19 mouse cellular contexts compared by ENCODE assay signal in genomic region chr6:52877176-52877575, GRCm38 (mm10).
A peak's percentile ranks its signal among the peaks of the same experiment; 100 is the strongest.
DNase-seq lines count a peak whose midpoint lies in the region; ATAC-seq and TF ChIP-seq lines count a peak whose summit lies in the region.
"Had no signal": no experiment of that assay in that cellular context is flagged by ENCODE, and none has a peak within 500 bp of the region (broad histone marks: within the 10 kb centered on the region; RNA-seq: fewer than 3 reads in every experiment).

No protein-coding gene starts in this region.

- H3K27me3 ChIP-seq in lung, postnatal 0 days (replicated peaks; ENCODE audit: insufficient read depth, low read length) = no peaks in the 10 kb centered on the region
- H3K27me3 ChIP-seq in splenic B cell, adult 2 months (ENCODE audit: control insufficient read depth, insufficient read depth, low read length, poor library complexity, severe bottlenecking) = no peaks in the 10 kb centered on the region
- no peaks in the 10 kb centered on the region for H3K27me3 ChIP-seq in midbrain, embryonic 10.5 days (ENCODE audit: low read depth, poor library complexity, severe bottlenecking)
- H3K27me3 ChIP-seq: embryonic facial prominence, embryonic 13.5 days; forebrain, embryonic 12.5 days; heart, embryonic 12.5 days; hindbrain, embryonic 15.5 days had no signal

- no peak overlapping the region for H3K4me3 ChIP-seq in lung, postnatal 0 days (ENCODE audit: low read depth, low read length)
- H3K4me3 ChIP-seq in lung, adult 2 months (replicated peaks; ENCODE audit: extremely low read depth, low read depth, low read length) = no peak overlapping the region
- H3K4me3 ChIP-seq in midbrain, embryonic 10.5 days = no peak overlapping the region
- H3K4me3 ChIP-seq: embryonic facial prominence, embryonic 13.5 days; forebrain, embryonic 12.5 days; heart, embryonic 12.5 days; hindbrain, embryonic 15.5 days had no signal

- WGBS in lung, postnatal 0 days = 21% methylated on average over 4 of the region's 4 CpGs
- 25% methylated on average over 4 of the region's 4 CpGs for WGBS in lung, adult 2 months
- 46% methylated on average over 4 of the region's 4 CpGs for WGBS in midbrain, embryonic 10.5 days

- H3K9ac ChIP-seq in lung, postnatal 0 days (replicated peaks; ENCODE audit: low read depth) = no peak overlapping the region
- H3K9ac ChIP-seq: embryonic facial prominence, embryonic 13.5 days; forebrain, embryonic 12.5 days; heart, embryonic 12.5 days; hindbrain, embryonic 15.5 days had no signal

- no peak for ATAC-seq in lung, postnatal 0 days

- TF ChIP-seq CTCF in lung, postnatal 0 days (IDR thresholded peaks at IDR 0.05) = no peak
- TF ChIP-seq CTCF in lung, adult 2 months (IDR thresholded peaks at IDR 0.05; ENCODE audit: insufficient read depth, low read length) = no peak

- H3K9me3 ChIP-seq in lung, postnatal 0 days (ENCODE audit: low read length) = no peaks in the 10 kb centered on the region
- 0 out of 2 replicates have a peak, but pooled peaks cover 3% of the 10 kb centered on the region for H3K9me3 ChIP-seq in midbrain, embryonic 10.5 days (replicated peaks)
- H3K9me3 ChIP-seq: G1E; hindbrain, embryonic 15.5 days had no signal

- no peaks in the 10 kb centered on the region for H3K4me1 ChIP-seq in lung, postnatal 0 days (ENCODE audit: insufficient read depth, low read depth, low read length)
- no peaks in the 10 kb centered on the region for H3K4me1 ChIP-seq in lung, adult 2 months (ENCODE audit: control insufficient read depth, insufficient read depth, low read length)
- H3K4me1 ChIP-seq in midbrain, embryonic 10.5 days = no peaks in the 10 kb centered on the region
- H3K4me1 ChIP-seq: embryonic facial prominence, embryonic 13.5 days; forebrain, embryonic 12.5 days; heart, embryonic 12.5 days; hindbrain, embryonic 15.5 days had no signal

- H3K4me2 ChIP-seq in lung, postnatal 0 days (replicated peaks; ENCODE audit: low read depth, low read length) = no peak overlapping the region
- H3K4me2 ChIP-seq: embryonic facial prominence, embryonic 13.5 days; forebrain, embryonic 12.5 days; heart, embryonic 12.5 days; hindbrain, embryonic 15.5 days had no signal

- no peak overlapping the region for H3K27ac ChIP-seq in lung, postnatal 0 days (ENCODE audit: low read length)
- H3K27ac ChIP-seq in midbrain, embryonic 10.5 days (replicated peaks) = no peak overlapping the region
- H3K27ac ChIP-seq: embryonic facial prominence, embryonic 13.5 days; forebrain, embryonic 12.5 days; hindbrain, embryonic 15.5 days had no signal

- no peaks in the 10 kb centered on the region for H3K36me3 ChIP-seq in lung, postnatal 0 days (ENCODE audit: insufficient read depth, low read length)
- H3K36me3 ChIP-seq in splenic B cell, adult 2 months (ENCODE audit: control insufficient read depth, insufficient read depth, low read length, poor library complexity, severe bottlenecking) = no peaks in the 10 kb centered on the region
- H3K36me3 ChIP-seq in midbrain, embryonic 10.5 days = no peaks in the 10 kb centered on the region
- H3K36me3 ChIP-seq: embryonic facial prominence, embryonic 13.5 days; forebrain, embryonic 12.5 days; G1E; hindbrain, embryonic 15.5 days had no signal

- no peak for TF ChIP-seq POLR2A in lung, adult 2 months (IDR thresholded peaks at IDR 0.05; ENCODE audit: borderline replicate concordance, extremely low read depth, low read depth, low read length)

- peak; percentile 9 for DNase-seq in lung, postnatal 0 days (ENCODE audit: low spot score)
- DNase-seq in lung, adult 2 months = no peak
- DNase-seq in A20 (ENCODE audit: low read depth, low spot score) = peak; percentile 32
- DNase-seq in brain, adult 2 months (ENCODE audit: low read depth, low spot score) = peak; percentile 53
- peak; percentile 49 for DNase-seq in splenic B cell, adult 2 months (ENCODE audit: low read depth, low spot score)
- DNase-seq in layer of hippocampus, postnatal 14 days (ENCODE audit: low spot score in 2 of 2) = no peak
- no peak for DNase-seq in midbrain, embryonic 10.5 days (ENCODE audit: low spot score)
- DNase-seq: adrenal gland, adult 8-10 months; adrenal gland, postnatal 36 days; cerebellum, adult 11 months; cerebellum, adult 9-11 months; cerebellum, postnatal 36 days; gastrocnemius, postnatal 10 days; heart, postnatal 36 days had no signal

- no peak for TF ChIP-seq EP300 in lung, postnatal 0 days (IDR thresholded peaks at IDR 0.05)

Comparison
In these comparisons a context has a peak if more than half of its experiments do, and no peak if none do; other contexts are left out.
1. DNase-seq: peak in lung, postnatal 0 days (single experiment), A20 (single experiment), brain, adult 2 months (single experiment) and splenic B cell, adult 2 months (single experiment); none in lung, adult 2 months (single experiment), layer of hippocampus, postnatal 14 days (0 of 2) and midbrain, embryonic 10.5 days (single experiment).